Mouse (Mus musculus): ENCODE data around the gene Fndc5. TPM values are rescaled to one million over a fixed set of nuclear protein-coding genes. Genes with fewer than 3 reads are reported as not detected.

Fndc5 gene
- total and polyA plus RNA-seq, 3 experiments = 6.5 to 31.2 (median 9.4) TPM

DNA sequence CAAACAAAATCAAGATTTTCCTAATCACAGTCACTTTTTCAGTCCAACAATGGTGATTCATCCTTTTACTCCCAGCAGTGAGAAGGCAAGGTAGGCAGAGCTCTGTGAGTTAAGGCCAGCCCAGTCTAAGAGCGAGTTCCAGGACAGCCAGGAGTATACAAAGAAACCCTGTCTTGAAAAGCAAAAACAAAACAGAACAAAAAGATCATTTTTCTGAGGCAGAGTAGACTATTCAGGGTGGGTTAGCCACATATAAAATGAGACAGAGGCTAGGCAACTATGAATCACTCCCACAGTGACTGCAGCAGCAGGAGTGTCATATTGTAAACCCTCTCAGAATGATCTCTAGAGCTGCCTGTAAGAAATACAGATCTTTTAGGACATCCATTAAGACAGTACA is 12.5 kb downstream of the Fndc5 start:
- no peaks in the 10 kb centered on the region for H3K27me3 ChIP-seq (ENCODE audit: insufficient read depth, low read length)
- peaks cover 13% of the 10 kb centered on the region for H3K4me1 ChIP-seq (ENCODE audit: insufficient read depth, low read depth, low read length)
- DNase-seq (ENCODE audit: low spot score) (no peak), ATAC-seq (ENCODE audit: extremely low read depth, insufficient number of reproducible peaks, low FRiP score, poor library complexity, severe bottlenecking) (no peak)
- no peak overlapping the region for H3K4me3 ChIP-seq (ENCODE audit: low read depth, low read length)
- H3K9me3 ChIP-seq (replicated peaks) = no peaks in the 10 kb centered on the region
- TF ChIP-seq GATA2 (IDR thresholded peaks at IDR 0.05; ENCODE audit: borderline replicate concordance, low read depth, low read length) = no peak
- no peak for TF ChIP-seq TAL1 (conservative IDR thresholded peaks at IDR 0.05; ENCODE audit: low read depth, low read length)
- TF ChIP-seq GATA1 (IDR thresholded peaks at IDR 0.05; ENCODE audit: borderline replicate concordance, low read length) = no peak
- TF ChIP-seq CTCF (IDR thresholded peaks at IDR 0.05; ENCODE audit: low read depth, low read length) = no peak
- TF ChIP-seq POLR2AphosphoS5 (IDR thresholded peaks at IDR 0.05; ENCODE audit: insufficient replicate concordance, low read depth, low read length) = no peak
- peaks cover 84% of the 10 kb centered on the region for H3K36me3 ChIP-seq (replicated peaks)

- H3K27me3 ChIP-seq (ENCODE audit: insufficient read depth, low read length) = no peaks in the 10 kb centered on the region
- no peak for DNase-seq (ENCODE audit: low spot score)
- no peaks in the 10 kb centered on the region for H3K9me3 ChIP-seq (replicated peaks)
- no peak for TF ChIP-seq POLR2AphosphoS5 (IDR thresholded peaks at IDR 0.05; ENCODE audit: insufficient replicate concordance, low read depth, low read length)
- TF ChIP-seq TAL1 (conservative IDR thresholded peaks at IDR 0.05; ENCODE audit: low read depth, low read length) = no peak
- no peak for TF ChIP-seq GATA1 (IDR thresholded peaks at IDR 0.05; ENCODE audit: borderline replicate concordance, low read length)
- TF ChIP-seq CTCF (IDR thresholded peaks at IDR 0.05; ENCODE audit: low read depth, low read length) = no peak
- no peak for TF ChIP-seq GATA2 (IDR thresholded peaks at IDR 0.05; ENCODE audit: borderline replicate concordance, low read depth, low read length)
- 0 out of 2 replicates have a peak, but pooled peaks cover 5% of the 10 kb centered on the region for H3K4me1 ChIP-seq (ENCODE audit: insufficient read depth, low read depth, low read length)
- no peak for ATAC-seq (ENCODE audit: extremely low read depth, insufficient number of reproducible peaks, low FRiP score, poor library complexity, severe bottlenecking)
- H3K36me3 ChIP-seq (replicated peaks) = peaks cover 91% of the 10 kb centered on the region
- no peak overlapping the region for H3K4me3 ChIP-seq (ENCODE audit: low read depth, low read length)
Observed at GRCm38 (mm10) chr4:129151276-129151811, 14.5 kb downstream of the Fndc5 start.

GRCm38 (mm10) chr4:129157541-129157940 is 20.7 kb downstream of the Fndc5 start:
- Histone ChIP-seq H3K4me3 (ENCODE audit: low read depth, low read length) (no peak overlapping the region), H3K27me3 (ENCODE audit: insufficient read depth, low read length) (no peaks in the 10 kb centered on the region), H3K9me3 (replicated peaks) (no peaks in the 10 kb centered on the region), H3K4me1 (ENCODE audit: insufficient read depth, low read depth, low read length) (peaks cover 10% of the 10 kb centered on the region), H3K36me3 (replicated peaks) (peaks cover 77% of the 10 kb centered on the region)
- no peak for TF ChIP-seq GATA2 (IDR thresholded peaks at IDR 0.05; ENCODE audit: borderline replicate concordance, low read depth, low read length)
- TF ChIP-seq CTCF (IDR thresholded peaks at IDR 0.05; ENCODE audit: low read depth, low read length) = no peak
- no peak for TF ChIP-seq POLR2AphosphoS5 (IDR thresholded peaks at IDR 0.05; ENCODE audit: insufficient replicate concordance, low read depth, low read length)
- no peak for TF ChIP-seq TAL1 (conservative IDR thresholded peaks at IDR 0.05; ENCODE audit: low read depth, low read length)
- no peak for TF ChIP-seq GATA1 (IDR thresholded peaks at IDR 0.05; ENCODE audit: borderline replicate concordance, low read length)
- DNase-seq (ENCODE audit: low spot score) (no peak), ATAC-seq (ENCODE audit: extremely low read depth, insufficient number of reproducible peaks, low FRiP score, poor library complexity, severe bottlenecking) (no peak)

DNA sequence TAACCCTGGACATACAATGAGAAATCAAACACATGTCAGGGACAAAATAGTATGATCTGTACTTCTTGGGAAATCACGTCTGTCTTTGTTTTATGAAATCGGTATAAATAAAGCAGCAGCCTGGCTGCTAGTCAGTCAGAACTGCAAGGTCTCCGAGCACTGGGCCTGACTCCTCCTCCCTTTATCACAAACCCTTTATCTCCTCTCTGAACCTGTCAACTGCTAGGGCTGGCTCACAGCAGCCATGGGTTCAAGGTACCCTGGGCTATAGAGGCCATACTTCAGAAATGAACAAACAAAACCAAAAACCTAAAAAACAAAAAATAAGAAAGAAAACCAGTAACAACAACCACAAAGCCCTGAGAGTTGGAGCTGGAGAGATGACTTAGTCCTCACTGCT is 21.8 kb downstream of the Fndc5 start:
- H3K9me3 ChIP-seq (replicated peaks) = no peaks in the 10 kb centered on the region
- no peak overlapping the region for H3K4me3 ChIP-seq (ENCODE audit: low read depth, low read length)
- no peak for ATAC-seq (ENCODE audit: extremely low read depth, insufficient number of reproducible peaks, low FRiP score, poor library complexity, severe bottlenecking)
- no peak for DNase-seq (ENCODE audit: low spot score)
- peaks cover 10% of the 10 kb centered on the region for H3K4me1 ChIP-seq (ENCODE audit: insufficient read depth, low read depth, low read length)
- no peaks in the 10 kb centered on the region for H3K27me3 ChIP-seq (ENCODE audit: insufficient read depth, low read length)
- TF ChIP-seq GATA2 (IDR thresholded peaks at IDR 0.05; ENCODE audit: borderline replicate concordance, low read depth, low read length) = no peak
- TF ChIP-seq GATA1 (IDR thresholded peaks at IDR 0.05; ENCODE audit: borderline replicate concordance, low read length) = no peak
- no peak for TF ChIP-seq CTCF (IDR thresholded peaks at IDR 0.05; ENCODE audit: low read depth, low read length)
- no peak for TF ChIP-seq POLR2AphosphoS5 (IDR thresholded peaks at IDR 0.05; ENCODE audit: insufficient replicate concordance, low read depth, low read length)
- no peak for TF ChIP-seq TAL1 (conservative IDR thresholded peaks at IDR 0.05; ENCODE audit: low read depth, low read length)
- H3K36me3 ChIP-seq (replicated peaks) = peaks cover 73% of the 10 kb centered on the region

DNA sequence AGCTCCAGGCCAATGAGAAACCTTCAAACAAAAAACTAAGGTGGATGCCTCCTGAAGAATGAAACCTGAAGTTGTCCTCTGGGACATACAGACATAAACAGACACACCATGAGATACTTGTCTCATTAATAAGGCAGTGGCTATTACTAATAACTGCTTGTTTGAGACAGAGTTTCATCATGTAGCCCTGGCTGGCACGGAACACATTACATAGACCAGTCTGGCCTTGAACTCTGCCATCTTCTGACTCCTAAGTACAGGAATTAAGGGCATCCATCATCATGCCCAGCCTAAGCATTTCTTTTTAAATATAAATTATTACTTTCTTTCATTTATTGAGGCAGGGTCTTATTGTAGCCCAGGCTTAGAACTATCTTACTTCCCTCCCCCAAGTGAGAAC is 24.3 kb downstream of the Fndc5 start:
- ATAC-seq (ENCODE audit: extremely low read depth, insufficient number of reproducible peaks, low FRiP score, poor library complexity, severe bottlenecking) (no peak), DNase-seq (ENCODE audit: low spot score) (no peak)
- Histone ChIP-seq H3K4me3 (ENCODE audit: low read depth, low read length) (no peak overlapping the region), H3K4me1 (ENCODE audit: insufficient read depth, low read depth, low read length) (peaks cover 10% of the 10 kb centered on the region), H3K9me3 (replicated peaks) (no peaks in the 10 kb centered on the region), H3K27me3 (ENCODE audit: insufficient read depth, low read length) (no peaks in the 10 kb centered on the region), H3K36me3 (replicated peaks) (peaks cover 69% of the 10 kb centered on the region)
- TF ChIP-seq GATA2 (IDR thresholded peaks at IDR 0.05; ENCODE audit: borderline replicate concordance, low read depth, low read length) = no peak

DNA sequence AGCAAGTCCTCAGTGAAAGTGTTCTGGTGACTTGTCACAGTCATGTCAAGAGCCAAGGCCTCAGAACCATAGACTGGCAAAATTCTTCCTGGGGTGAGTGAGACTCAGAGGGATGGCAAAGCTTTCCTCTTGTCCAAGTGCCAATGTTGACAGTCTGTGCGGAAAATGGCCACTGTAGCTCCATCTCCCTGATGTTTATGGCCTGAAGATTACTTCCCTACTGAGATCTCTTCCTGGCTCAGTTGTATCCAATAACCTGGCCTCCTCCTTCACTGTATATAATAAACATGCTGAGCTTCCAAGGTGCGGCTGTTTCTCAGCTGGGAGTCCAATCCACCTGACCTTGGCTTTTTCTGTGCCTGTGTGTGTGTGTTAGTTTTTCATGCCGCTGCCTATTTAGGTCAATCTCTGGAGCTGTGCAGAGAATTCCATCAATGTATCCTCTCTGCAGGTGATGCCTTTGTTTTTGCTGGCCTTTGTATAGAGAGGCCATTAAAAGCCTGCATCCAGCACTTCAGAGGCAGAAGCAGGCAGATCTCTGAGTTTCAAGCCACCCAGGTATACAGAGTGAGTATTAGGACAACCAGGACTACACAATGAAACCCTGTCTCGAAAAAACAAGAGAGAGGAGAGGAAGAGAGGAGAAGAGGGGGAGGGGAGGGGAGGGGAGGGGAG is 24.9 kb downstream of the Fndc5 start:
- Histone ChIP-seq H3K36me3 (replicated peaks) (peaks cover 69% of the 10 kb centered on the region), H3K4me3 (ENCODE audit: low read depth, low read length) (no peak overlapping the region), H3K27me3 (ENCODE audit: insufficient read depth, low read length) (no peaks in the 10 kb centered on the region), H3K9me3 (replicated peaks) (no peaks in the 10 kb centered on the region), H3K4me1 (ENCODE audit: insufficient read depth, low read depth, low read length) (peaks cover 10% of the 10 kb centered on the region)
- DNase-seq (ENCODE audit: low spot score) (no peak), ATAC-seq (ENCODE audit: extremely low read depth, insufficient number of reproducible peaks, low FRiP score, poor library complexity, severe bottlenecking) (no peak)
- TF ChIP-seq GATA1 (IDR thresholded peaks at IDR 0.05; ENCODE audit: borderline replicate concordance, low read length) = no peak

Data from G1E (cell line).